Mouse (Mus musculus): ENCODE measurements around the gene Smyd1. TPM values are rescaled to one million over a fixed set of nuclear protein-coding genes. Genes with fewer than 3 reads are reported as not detected.

Gene Smyd1
- polyA plus RNA-seq, 1 experiment: 0.04 TPM

GRCm38 (mm10) chr6:71357493-71357892 lies 35.5 kb upstream of the Smyd1 start:
- Histone ChIP-seq H3K36me3 (ENCODE audit: control insufficient read depth, insufficient read depth, low read length) (no peaks in the 10 kb centered on the region), H3K27ac (ENCODE audit: insufficient read depth, low read depth, low read length) (peak overlapping the region; percentile 27; the same call in 1 of the 2 replicates), H3K27me3 (ENCODE audit: control insufficient read depth, insufficient read depth, low read length) (no peaks in the 10 kb centered on the region), H3K4me3 (ENCODE audit: low read depth, low read length) (no peak overlapping the region), H3K4me1 (ENCODE audit: control insufficient read depth, insufficient read depth, insufficient read length, low read length) (no peaks in the 10 kb centered on the region)
- TF ChIP-seq POLR2A (IDR thresholded peaks at IDR 0.05; ENCODE audit: low read depth, low read length) (no peak), CTCF (IDR thresholded peaks at IDR 0.05; ENCODE audit: extremely low read depth, insufficient read length, insufficient replicate concordance, low read depth, low read length) (no peak)
- 80% methylated on average over 7 of the region's 7 CpGs for WGBS

GRCm38 (mm10) chr6:71353722-71354121 lies 31.7 kb upstream of the Smyd1 start:
- Histone ChIP-seq H3K4me3 (ENCODE audit: low read depth, low read length) (no peak overlapping the region), H3K36me3 (ENCODE audit: control insufficient read depth, insufficient read depth, low read length) (no peaks in the 10 kb centered on the region), H3K27me3 (ENCODE audit: control insufficient read depth, insufficient read depth, low read length) (no peaks in the 10 kb centered on the region), H3K27ac (ENCODE audit: insufficient read depth, low read depth, low read length) (no peak overlapping the region), H3K4me1 (ENCODE audit: control insufficient read depth, insufficient read depth, insufficient read length, low read length) (no peaks in the 10 kb centered on the region)
- TF ChIP-seq CTCF (IDR thresholded peaks at IDR 0.05; ENCODE audit: extremely low read depth, insufficient read length, insufficient replicate concordance, low read depth, low read length): no peak
- TF ChIP-seq POLR2A (IDR thresholded peaks at IDR 0.05; ENCODE audit: low read depth, low read length): no peak
- WGBS: 86% methylated on average over 2 of the region's 2 CpGs

- no peaks in the 10 kb centered on the region for H3K4me1 ChIP-seq (ENCODE audit: control insufficient read depth, insufficient read depth, insufficient read length, low read length)
- H3K36me3 ChIP-seq (ENCODE audit: control insufficient read depth, insufficient read depth, low read length): no peaks in the 10 kb centered on the region
- 72% methylated on average over 10 of the region's 10 CpGs for WGBS
- H3K4me3 ChIP-seq (ENCODE audit: low read depth, low read length): peak overlapping the region; percentile 16; the same call in 1 of the 2 replicates
- no peak overlapping the region for H3K27ac ChIP-seq (ENCODE audit: insufficient read depth, low read depth, low read length)
- TF ChIP-seq CTCF (IDR thresholded peaks at IDR 0.05; ENCODE audit: extremely low read depth, insufficient read length, insufficient replicate concordance, low read depth, low read length): no peak
- TF ChIP-seq POLR2A (IDR thresholded peaks at IDR 0.05; ENCODE audit: low read depth, low read length): no peak
- no peaks in the 10 kb centered on the region for H3K27me3 ChIP-seq (ENCODE audit: control insufficient read depth, insufficient read depth, low read length)
These were observed 30.9 kb upstream of the Smyd1 start for GRCm38 (mm10) chr6:71352866-71353427.

- TF ChIP-seq CTCF (IDR thresholded peaks at IDR 0.05; ENCODE audit: extremely low read depth, insufficient read length, insufficient replicate concordance, low read depth, low read length): no peak
- no peak for TF ChIP-seq POLR2A (IDR thresholded peaks at IDR 0.05; ENCODE audit: low read depth, low read length)
- 90% methylated on average over 6 of the region's 6 CpGs for WGBS
These were observed 30.2 kb upstream of the Smyd1 start for GRCm38 (mm10) chr6:71352201-71352600.

GRCm38 (mm10) chr6:71351201-71351600 lies 29.2 kb upstream of the Smyd1 start:
- TF ChIP-seq CTCF (IDR thresholded peaks at IDR 0.05; ENCODE audit: extremely low read depth, insufficient read length, insufficient replicate concordance, low read depth, low read length): no peak
- TF ChIP-seq POLR2A (IDR thresholded peaks at IDR 0.05; ENCODE audit: low read depth, low read length): no peak
- H3K27me3 ChIP-seq (ENCODE audit: control insufficient read depth, insufficient read depth, low read length): no peaks in the 10 kb centered on the region
- no peak overlapping the region for H3K4me3 ChIP-seq (ENCODE audit: low read depth, low read length)
- 80% methylated on average over 3 of the region's 3 CpGs for WGBS
- no peak overlapping the region for H3K27ac ChIP-seq (ENCODE audit: insufficient read depth, low read depth, low read length)
- no peaks in the 10 kb centered on the region for H3K4me1 ChIP-seq (ENCODE audit: control insufficient read depth, insufficient read depth, insufficient read length, low read length)
- no peaks in the 10 kb centered on the region for H3K36me3 ChIP-seq (ENCODE audit: control insufficient read depth, insufficient read depth, low read length)

More at GRCm38 (mm10) chr6:71352201-71352600, 30.2 kb upstream of the Smyd1 start:
- Histone ChIP-seq H3K4me3 (ENCODE audit: low read depth, low read length) (no peak overlapping the region), H3K27me3 (ENCODE audit: control insufficient read depth, insufficient read depth, low read length) (no peaks in the 10 kb centered on the region), H3K36me3 (ENCODE audit: control insufficient read depth, insufficient read depth, low read length) (no peaks in the 10 kb centered on the region), H3K27ac (ENCODE audit: insufficient read depth, low read depth, low read length) (no peak overlapping the region), H3K4me1 (ENCODE audit: control insufficient read depth, insufficient read depth, insufficient read length, low read length) (no peaks in the 10 kb centered on the region)

GRCm38 (mm10) chr6:71348006-71348405 lies 26.0 kb upstream of the Smyd1 start:
- Histone ChIP-seq H3K27ac (ENCODE audit: insufficient read depth, low read depth, low read length) (no peak overlapping the region), H3K36me3 (ENCODE audit: control insufficient read depth, insufficient read depth, low read length) (no peaks in the 10 kb centered on the region), H3K27me3 (ENCODE audit: control insufficient read depth, insufficient read depth, low read length) (no peaks in the 10 kb centered on the region), H3K4me1 (ENCODE audit: control insufficient read depth, insufficient read depth, insufficient read length, low read length) (no peaks in the 10 kb centered on the region), H3K4me3 (ENCODE audit: low read depth, low read length) (no peak overlapping the region)
- TF ChIP-seq POLR2A (IDR thresholded peaks at IDR 0.05; ENCODE audit: low read depth, low read length) (no peak), CTCF (IDR thresholded peaks at IDR 0.05; ENCODE audit: extremely low read depth, insufficient read length, insufficient replicate concordance, low read depth, low read length) (no peak)
- WGBS: 94% methylated on average over 9 of the region's 9 CpGs

GRCm38 (mm10) chr6:71341179-71341578 lies 19.1 kb upstream of the Smyd1 start:
- H3K27me3 ChIP-seq (ENCODE audit: control insufficient read depth, insufficient read depth, low read length): no peaks in the 10 kb centered on the region
- TF ChIP-seq POLR2A (IDR thresholded peaks at IDR 0.05; ENCODE audit: low read depth, low read length) (no peak), CTCF (IDR thresholded peaks at IDR 0.05; ENCODE audit: extremely low read depth, insufficient read length, insufficient replicate concordance, low read depth, low read length) (no peak)
- H3K36me3 ChIP-seq (ENCODE audit: control insufficient read depth, insufficient read depth, low read length): no peaks in the 10 kb centered on the region
- WGBS: 82% methylated on average over 9 of the region's 9 CpGs
- no peak overlapping the region for H3K4me3 ChIP-seq (ENCODE audit: low read depth, low read length)
- no peak overlapping the region for H3K27ac ChIP-seq (ENCODE audit: insufficient read depth, low read depth, low read length)
- no peaks in the 10 kb centered on the region for H3K4me1 ChIP-seq (ENCODE audit: control insufficient read depth, insufficient read depth, insufficient read length, low read length)
